Mouse (Mus musculus): ENCODE data around the gene Olfr1506.
"Not testable (repeated sequence)": the region's sequence is repeated elsewhere in the genome, so short reads cannot be mapped to it uniquely, and the experiment has no call there.

Olfr1506 gene

GRCm38 (mm10) chr2:90224393-90224792 is at the start of gene Olfr1506:
TSS of gene Olfr1506 (minus strand) at chr2:90224493.
- CTCF ChIA-PET = not testable (repeated sequence)

DNA sequence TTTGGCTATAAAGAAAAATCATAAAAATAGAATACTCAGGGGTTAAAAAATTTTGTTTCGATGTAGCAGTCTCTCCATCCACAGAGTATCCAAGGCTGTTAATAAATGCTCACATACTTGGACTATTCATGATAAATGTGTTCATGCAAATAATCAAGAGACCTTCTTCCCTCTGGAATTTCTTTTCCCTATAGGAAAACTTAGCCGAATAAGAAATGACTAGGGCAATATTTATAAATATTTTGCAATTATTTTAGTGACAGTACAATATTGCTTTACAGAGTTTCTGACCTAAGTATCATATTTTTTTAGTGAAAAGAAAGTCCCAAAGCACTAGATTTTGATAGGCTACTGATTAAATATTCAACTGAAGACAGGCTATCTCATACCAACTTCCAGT is 46.6 kb upstream of the Olfr1506 start, which contains the start of gene Olfr1271:
TSS of gene Olfr1271 (minus strand) at position 101 of the 400 bp plus-strand sequence.
- CTCF ChIA-PET = no interaction called here

DNA sequence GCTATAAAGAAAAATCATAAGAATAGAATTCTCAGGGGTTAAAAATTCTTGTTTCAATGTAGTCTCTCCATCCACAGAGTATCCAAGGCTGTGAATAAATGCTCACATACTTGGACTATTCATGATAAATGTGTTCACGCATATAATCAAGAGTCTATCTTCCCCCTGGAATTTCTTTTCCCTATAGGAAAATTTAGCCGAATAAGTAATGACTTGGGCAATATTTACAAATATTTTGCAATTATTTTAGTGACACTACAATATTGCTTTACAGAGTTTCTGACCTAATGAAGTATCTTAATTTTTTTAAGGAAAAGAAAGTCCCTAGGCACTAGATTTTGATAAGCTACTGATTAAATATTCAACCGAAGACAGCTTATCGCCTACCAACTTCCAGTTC is 33.2 kb upstream of the Olfr1506 start, which contains the start of gene Olfr142:
TSS of gene Olfr142 (minus strand) at position 101 of the 400 bp plus-strand sequence.
- CTCF ChIA-PET = no interaction called here

- CTCF ChIA-PET = not testable (repeated sequence)
Observed at GRCm38 (mm10) chr2:90199606-90200005, 24.7 kb downstream of the Olfr1506 start.

DNA sequence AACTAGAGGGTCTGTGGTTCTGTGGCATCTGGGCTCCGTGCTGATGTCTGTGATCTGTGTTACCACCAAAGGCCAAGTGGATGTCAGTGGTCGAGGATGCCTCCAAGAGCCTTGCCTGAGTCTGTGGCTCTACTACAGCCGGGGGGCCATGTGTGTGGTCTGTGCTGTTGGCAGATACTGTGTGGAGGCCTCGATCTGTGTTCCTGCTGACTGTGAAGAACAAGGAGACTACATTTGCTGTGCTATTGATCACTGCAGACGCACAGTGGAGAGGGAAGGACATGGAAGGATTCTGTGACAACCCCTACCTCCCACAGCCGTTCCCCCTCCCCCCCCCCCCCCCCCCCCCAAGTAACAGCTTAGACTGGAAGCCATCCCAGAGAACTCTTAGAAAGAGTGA is 29.0 kb downstream of the Olfr1506 start:
- CTCF ChIA-PET = not testable (repeated sequence)

GRCm38 (mm10) chr2:90194750-90195149 is 29.5 kb downstream of the Olfr1506 start:
- CTCF ChIA-PET = not testable (repeated sequence)

GRCm38 (mm10) chr2:90187082-90187481 is 37.2 kb downstream of the Olfr1506 start:
- CTCF ChIA-PET = not testable (repeated sequence)

- CTCF ChIA-PET = not testable (repeated sequence)
Observed at GRCm38 (mm10) chr2:90186082-90186481, 38.2 kb downstream of the Olfr1506 start.

All from spleen, embryonic (tissue).